Mouse (Mus musculus) central nervous system, embryonic 14 days (tissue): ENCODE measurements around the gene Vmn1r237. TPM values are rescaled to one million over a fixed set of nuclear protein-coding genes. Genes with fewer than 3 reads are reported as not detected.

Experiments used
- polyA plus RNA-seq: library from polyadenylated mRNA; depleted of rRNA; stranded (reverse); fragments of >200 nt; gene quantifications from 2 replicates; pipeline ENCODE4 v1.2.3, GENCODE M21; 2012; rRNA removed

Gene Vmn1r237
- polyA plus RNA-seq = not detected in 2 replicates

GRCm38 (mm10) chr17:21311565-21311964 is at the start of gene Vmn1r237:
TSS of gene Vmn1r237 (plus strand) at chr17:21311865.

GRCm38 (mm10) chr17:21282642-21283041 is 29.0 kb upstream of the Vmn1r237 start, which contains the start of gene Vmn1r236:
TSS of gene Vmn1r236 (plus strand) at chr17:21282942.

Other genes starting within 250 kb of the Vmn1r237 start
- not detected in 2 replicates for gene Vmn1r234, start 85.8 kb upstream of the Vmn1r237 start, polyA plus RNA-seq
- gene Vmn1r235, start 55.5 kb upstream of the Vmn1r237 start, polyA plus RNA-seq = not detected in 2 replicates
- gene Vmn1r236, start 28.9 kb upstream of the Vmn1r237 start, polyA plus RNA-seq = not detected in 2 replicates
- 2.5 and 2.7 TPM in 2 replicates for gene Zfp677, start 71.9 kb downstream of the Vmn1r237 start, polyA plus RNA-seq
- 2.2 and 2.5 TPM in 2 replicates for gene Zfp54, start 111.4 kb downstream of the Vmn1r237 start, polyA plus RNA-seq
- gene Zfp51, start 138.5 kb downstream of the Vmn1r237 start, polyA plus RNA-seq = 6.2 and 6.4 TPM in 2 replicates
- 4.7 and 4.9 TPM in 2 replicates for gene Zfp53, start 177.1 kb downstream of the Vmn1r237 start, polyA plus RNA-seq
- 1.5 and 1.8 TPM in 2 replicates for gene Zfp52, start 223.7 kb downstream of the Vmn1r237 start, polyA plus RNA-seq